Mouse (Mus musculus): Measurements from ENCODE around the gene Cercam. TPM values are rescaled to one million over a fixed set of nuclear protein-coding genes. Genes with fewer than 3 reads are reported as not detected.

Cercam gene
- 1.7 TPM for polyA plus RNA-seq (2014; fragmentation: Illumina TruSeq; extraction: RNeasy Lipid Tissue Mini Kit (QIAGEN cat#74804); ENCODE audit: low read depth, low replicate concordance)

GRCm38 (mm10) chr2:29868949-29869645, at the start of gene Cercam:
Cercam (plus strand) TSS chr2:29869164.

GRCm38 (mm10) chr2:29820025-29820817, 48.7 kb upstream of the Cercam start, which contains the start of gene Urm1:
Urm1 (plus strand) TSS chr2:29820075.

GRCm38 (mm10) chr2:29889066-29889944, 20.3 kb downstream of the Cercam start, which contains the start of gene Odf2:
Odf2 (plus strand) TSS chr2:29889221.

Other genes with a start within 250 kb of the Cercam start
- 6.1 TPM for gene Rapgef1, start 249.4 kb upstream of the Cercam start, polyA plus RNA-seq (2014; fragmentation: Illumina TruSeq; extraction: RNeasy Lipid Tissue Mini Kit (QIAGEN cat#74804); ENCODE audit: low read depth, low replicate concordance)
- gene Gm13420, start 117.5 kb upstream of the Cercam start, polyA plus RNA-seq (2014; fragmentation: Illumina TruSeq; extraction: RNeasy Lipid Tissue Mini Kit (QIAGEN cat#74804); ENCODE audit: low read depth, low replicate concordance) = not detected
- not detected for gene Gm13547, start 109.9 kb upstream of the Cercam start, polyA plus RNA-seq (2014; fragmentation: Illumina TruSeq; extraction: RNeasy Lipid Tissue Mini Kit (QIAGEN cat#74804); ENCODE audit: low read depth, low replicate concordance)
- 3.2 TPM for gene Coq4, start 81.7 kb upstream of the Cercam start, polyA plus RNA-seq (2014; fragmentation: Illumina TruSeq; extraction: RNeasy Lipid Tissue Mini Kit (QIAGEN cat#74804); ENCODE audit: low read depth, low replicate concordance)
- gene Trub2, start 80.7 kb upstream of the Cercam start, polyA plus RNA-seq (2014; fragmentation: Illumina TruSeq; extraction: RNeasy Lipid Tissue Mini Kit (QIAGEN cat#74804); ENCODE audit: low read depth, low replicate concordance) = 7.4 TPM
- gene Slc27a4, start 66.5 kb upstream of the Cercam start, polyA plus RNA-seq (2014; fragmentation: Illumina TruSeq; extraction: RNeasy Lipid Tissue Mini Kit (QIAGEN cat#74804); ENCODE audit: low read depth, low replicate concordance) = 1.9 TPM
- 7.3 TPM for gene Urm1, start 49.1 kb upstream of the Cercam start, polyA plus RNA-seq (2014; fragmentation: Illumina TruSeq; extraction: RNeasy Lipid Tissue Mini Kit (QIAGEN cat#74804); ENCODE audit: low read depth, low replicate concordance)
- gene Odf2, start 20.1 kb downstream of the Cercam start, polyA plus RNA-seq (2014; fragmentation: Illumina TruSeq; extraction: RNeasy Lipid Tissue Mini Kit (QIAGEN cat#74804); ENCODE audit: low read depth, low replicate concordance) = 7.6 TPM
- gene Gle1, start 66.3 kb downstream of the Cercam start, polyA plus RNA-seq (2014; fragmentation: Illumina TruSeq; extraction: RNeasy Lipid Tissue Mini Kit (QIAGEN cat#74804); ENCODE audit: low read depth, low replicate concordance) = 12.3 TPM
- gene Sptan1, start 96.4 kb downstream of the Cercam start, polyA plus RNA-seq (2014; fragmentation: Illumina TruSeq; extraction: RNeasy Lipid Tissue Mini Kit (QIAGEN cat#74804); ENCODE audit: low read depth, low replicate concordance) = 42.3 TPM
- gene Wdr34, start 179.7 kb downstream of the Cercam start, polyA plus RNA-seq (2014; fragmentation: Illumina TruSeq; extraction: RNeasy Lipid Tissue Mini Kit (QIAGEN cat#74804); ENCODE audit: low read depth, low replicate concordance) = 0.41 TPM
- gene Set, start 188.2 kb downstream of the Cercam start, polyA plus RNA-seq (2014; fragmentation: Illumina TruSeq; extraction: RNeasy Lipid Tissue Mini Kit (QIAGEN cat#74804); ENCODE audit: low read depth, low replicate concordance) = 563 TPM
- gene Pkn3, start 208.5 kb downstream of the Cercam start, polyA plus RNA-seq (2014; fragmentation: Illumina TruSeq; extraction: RNeasy Lipid Tissue Mini Kit (QIAGEN cat#74804); ENCODE audit: low read depth, low replicate concordance) = 0.17 TPM
- 3.4 TPM for gene Zdhhc12, start 224.5 kb downstream of the Cercam start, polyA plus RNA-seq (2014; fragmentation: Illumina TruSeq; extraction: RNeasy Lipid Tissue Mini Kit (QIAGEN cat#74804); ENCODE audit: low read depth, low replicate concordance)